Mouse (Mus musculus): ENCODE measurements at regions not wholly inside any gene's neighbourhood (a gene's known extent, or its start where the extent isn't known, plus 50 kb on each side); places are given as distances from the start of the nearest gene placed in this dataset.

GRCm38 (mm10) chr4:140406913-140407312 is 160.3 kb upstream of the Igsf21 start:
- H3K27me3 ChIP-seq (ENCODE audit: control insufficient read depth) = no peaks in the 10 kb centered on the region
- peaks cover 6% of the 10 kb centered on the region for H3K9me3 ChIP-seq (ENCODE audit: control insufficient read depth, low read length)
- no peaks in the 10 kb centered on the region for H3K36me3 ChIP-seq (ENCODE audit: control insufficient read depth)
- no peak for TF ChIP-seq TAL1 (IDR thresholded peaks at IDR 0.05; ENCODE audit: low read length)
- no peak for TF ChIP-seq GATA1 (IDR thresholded peaks at IDR 0.05; ENCODE audit: low read length)
- H3K4me1 ChIP-seq (ENCODE audit: control insufficient read depth) = no peaks in the 10 kb centered on the region
- H3K4me3 ChIP-seq (replicated peaks) = no peak overlapping the region

DNA sequence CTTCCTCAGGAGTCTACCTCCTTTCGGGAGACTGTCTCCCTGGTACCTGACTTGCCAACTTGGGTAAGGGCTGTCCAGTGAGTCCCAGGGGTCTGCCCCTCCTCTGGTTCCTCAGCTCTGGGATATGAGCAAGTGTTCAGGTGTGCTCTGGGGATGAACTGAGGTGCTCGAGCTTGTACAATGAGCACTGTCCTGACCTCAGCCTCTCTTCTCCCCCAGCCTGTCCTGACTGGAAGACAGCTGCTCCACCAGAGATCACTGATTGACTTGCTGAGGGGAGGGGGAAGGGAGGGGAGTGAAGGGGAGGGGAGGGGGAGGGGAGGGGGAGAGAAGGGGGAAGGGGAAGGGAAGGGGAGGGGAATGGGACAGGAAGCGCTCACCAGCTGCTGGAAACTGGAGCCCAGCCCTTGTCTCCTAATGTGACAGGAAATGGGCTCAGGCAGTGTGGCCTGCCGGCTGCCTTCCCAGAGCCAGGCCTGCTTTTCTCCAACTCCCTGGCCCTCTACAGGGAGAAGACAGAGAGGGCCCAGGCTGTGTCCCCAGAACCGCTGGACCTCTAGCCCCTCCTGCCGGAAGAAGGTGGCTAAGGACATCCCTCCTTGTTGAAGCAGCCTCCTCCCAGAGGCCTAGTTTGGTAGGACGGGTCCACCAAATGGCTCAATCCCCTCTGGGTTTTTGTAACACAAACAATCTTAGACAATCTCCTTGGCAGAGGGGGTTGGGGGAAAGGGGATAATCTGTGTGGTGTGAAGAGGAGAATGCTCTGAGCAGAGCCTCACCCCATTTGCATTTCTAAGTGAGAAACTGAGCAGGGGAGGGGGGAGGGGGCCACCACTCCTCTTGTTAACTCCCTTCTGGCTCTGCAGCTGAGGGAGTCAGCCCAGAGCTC is 159.7 kb upstream of the Igsf21 start:
- Histone ChIP-seq H3K9me3 (ENCODE audit: control insufficient read depth, low read length) (peaks cover 6% of the 10 kb centered on the region), H3K36me3 (ENCODE audit: control insufficient read depth) (no peaks in the 10 kb centered on the region), H3K27me3 (ENCODE audit: control insufficient read depth) (no peaks in the 10 kb centered on the region), H3K4me1 (ENCODE audit: control insufficient read depth) (no peaks in the 10 kb centered on the region), H3K4me3 (replicated peaks) (no peak overlapping the region)
- TF ChIP-seq GATA1 (IDR thresholded peaks at IDR 0.05; ENCODE audit: low read length) = no peak
- no peak for TF ChIP-seq TAL1 (IDR thresholded peaks at IDR 0.05; ENCODE audit: low read length)

- Histone ChIP-seq H3K9me3 (ENCODE audit: control insufficient read depth, low read length) (peaks cover 6% of the 10 kb centered on the region), H3K4me3 (replicated peaks) (no peak overlapping the region), H3K36me3 (ENCODE audit: control insufficient read depth) (no peaks in the 10 kb centered on the region), H3K4me1 (ENCODE audit: control insufficient read depth) (no peaks in the 10 kb centered on the region), H3K27me3 (ENCODE audit: control insufficient read depth) (no peaks in the 10 kb centered on the region)
- TF ChIP-seq TAL1 (IDR thresholded peaks at IDR 0.05; ENCODE audit: low read length) = no peak
- TF ChIP-seq GATA1 (IDR thresholded peaks at IDR 0.05; ENCODE audit: low read length) = no peak
Measured at GRCm38 (mm10) chr4:140405427-140405826, 158.8 kb upstream of the Igsf21 start.

DNA sequence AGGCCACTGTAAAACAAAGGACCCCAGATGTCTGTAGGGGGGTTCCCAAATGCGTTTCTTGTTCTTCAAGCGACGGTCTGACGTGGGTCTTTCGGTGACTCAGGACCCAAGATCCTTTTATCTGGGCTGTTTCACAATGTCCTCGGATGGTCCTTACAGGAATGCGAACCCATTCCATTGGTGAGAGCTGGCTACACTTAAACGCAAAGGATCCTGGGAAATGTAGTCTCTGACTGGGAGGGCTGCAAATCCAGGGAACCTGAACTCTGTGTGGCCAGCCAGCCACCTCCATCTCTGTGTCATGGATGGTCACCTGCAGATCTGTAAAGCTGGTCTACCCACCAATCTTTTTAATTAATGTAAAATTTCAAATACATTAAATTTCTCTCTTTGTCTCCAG is 156.5 kb upstream of the Igsf21 start:
- no peaks in the 10 kb centered on the region; the same call in 1 of the 2 replicates for H3K9me3 ChIP-seq (ENCODE audit: control insufficient read depth, low read length)
- no peaks in the 10 kb centered on the region for H3K27me3 ChIP-seq (ENCODE audit: control insufficient read depth)
- no peak overlapping the region for H3K4me3 ChIP-seq (replicated peaks)
- no peak for TF ChIP-seq GATA1 (IDR thresholded peaks at IDR 0.05; ENCODE audit: low read length)
- TF ChIP-seq TAL1 (IDR thresholded peaks at IDR 0.05; ENCODE audit: low read length) = no peak
- H3K36me3 ChIP-seq (ENCODE audit: control insufficient read depth) = no peaks in the 10 kb centered on the region
- H3K4me1 ChIP-seq (ENCODE audit: control insufficient read depth) = no peaks in the 10 kb centered on the region

DNA sequence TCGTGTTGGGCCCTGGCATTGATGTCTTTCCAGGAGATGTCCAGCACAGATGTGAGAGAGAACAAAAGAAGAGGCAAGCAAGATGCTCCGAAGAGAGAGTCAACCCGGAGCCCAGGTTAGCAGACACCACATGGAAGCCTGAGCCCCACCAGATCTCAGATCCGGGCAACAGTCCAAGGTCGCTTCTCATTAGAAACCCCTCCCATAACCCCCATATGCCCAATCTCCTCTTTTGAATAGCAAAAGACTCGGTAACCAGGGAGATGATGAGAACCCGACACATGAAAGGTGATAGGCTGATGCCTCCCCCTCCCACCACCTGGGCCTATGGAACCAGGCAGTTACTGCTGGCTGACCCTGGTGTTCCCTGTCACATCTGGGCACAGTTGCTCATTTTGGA is 155.7 kb upstream of the Igsf21 start:
- Histone ChIP-seq H3K4me3 (replicated peaks) (no peak overlapping the region), H3K36me3 (ENCODE audit: control insufficient read depth) (no peaks in the 10 kb centered on the region), H3K9me3 (ENCODE audit: control insufficient read depth, low read length) (no peaks in the 10 kb centered on the region), H3K4me1 (ENCODE audit: control insufficient read depth) (no peaks in the 10 kb centered on the region), H3K27me3 (ENCODE audit: control insufficient read depth) (no peaks in the 10 kb centered on the region)
- TF ChIP-seq GATA1 (IDR thresholded peaks at IDR 0.05; ENCODE audit: low read length) = no peak
- no peak for TF ChIP-seq TAL1 (IDR thresholded peaks at IDR 0.05; ENCODE audit: low read length)

DNA sequence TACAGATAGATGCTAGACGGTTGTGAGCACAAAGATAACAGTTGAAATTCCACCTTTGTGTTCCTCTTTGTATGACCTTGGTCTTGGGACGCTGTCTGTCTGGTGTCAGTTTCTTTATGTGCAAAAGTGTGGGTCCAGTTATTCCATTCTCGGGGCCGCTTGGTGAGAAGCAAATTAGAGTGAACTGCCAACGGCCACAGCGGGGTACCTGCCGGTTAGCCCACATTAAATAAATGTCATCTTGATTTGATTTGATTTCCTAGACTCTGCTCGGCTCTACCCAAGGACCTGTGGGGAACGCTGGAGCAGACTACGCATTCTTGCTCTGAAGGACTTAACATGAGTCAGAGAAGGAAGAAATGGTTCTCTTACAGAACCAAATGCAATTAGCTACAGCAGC is 155.0 kb upstream of the Igsf21 start:
- Histone ChIP-seq H3K4me1 (ENCODE audit: control insufficient read depth) (no peaks in the 10 kb centered on the region), H3K27me3 (ENCODE audit: control insufficient read depth) (no peaks in the 10 kb centered on the region), H3K9me3 (ENCODE audit: control insufficient read depth, low read length) (no peaks in the 10 kb centered on the region), H3K4me3 (replicated peaks) (no peak overlapping the region), H3K36me3 (ENCODE audit: control insufficient read depth) (no peaks in the 10 kb centered on the region)
- TF ChIP-seq GATA1 (IDR thresholded peaks at IDR 0.05; ENCODE audit: low read length) (no peak), TAL1 (IDR thresholded peaks at IDR 0.05; ENCODE audit: low read length) (no peak)

- no peaks in the 10 kb centered on the region for H3K36me3 ChIP-seq (ENCODE audit: control insufficient read depth)
- no peaks in the 10 kb centered on the region; the same call in 1 of the 2 replicates for H3K9me3 ChIP-seq (ENCODE audit: control insufficient read depth, low read length)
- no peak overlapping the region for H3K4me3 ChIP-seq (replicated peaks)
- H3K4me1 ChIP-seq (ENCODE audit: control insufficient read depth) = no peaks in the 10 kb centered on the region
- TF ChIP-seq TAL1 (IDR thresholded peaks at IDR 0.05; ENCODE audit: low read length) (no peak), GATA1 (IDR thresholded peaks at IDR 0.05; ENCODE audit: low read length) (no peak)
- no peaks in the 10 kb centered on the region for H3K27me3 ChIP-seq (ENCODE audit: control insufficient read depth)
Measured at GRCm38 (mm10) chr4:140396548-140396947, 150.0 kb upstream of the Igsf21 start.

DNA sequence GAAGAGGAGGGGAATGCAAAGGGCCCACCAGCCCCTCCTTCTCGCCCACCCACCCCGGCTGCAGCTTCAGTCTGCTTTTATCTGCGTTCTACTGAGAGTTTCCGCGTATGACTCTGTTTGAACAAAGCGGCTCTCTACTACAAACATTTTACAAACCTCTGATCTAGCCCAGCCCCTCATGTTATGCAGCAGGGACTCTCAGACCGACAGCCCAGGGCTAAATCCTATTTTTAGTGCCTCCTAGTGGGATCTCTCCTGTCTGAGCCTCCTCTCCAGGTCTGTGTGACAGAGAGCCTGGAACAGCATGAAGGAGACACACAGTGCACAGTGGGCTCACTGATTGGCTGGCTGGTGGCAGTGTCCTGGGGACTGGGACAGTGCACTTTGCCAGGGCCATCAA is 145.7 kb upstream of the Igsf21 start:
- no peaks in the 10 kb centered on the region; the same call in 1 of the 2 replicates for H3K9me3 ChIP-seq (ENCODE audit: control insufficient read depth, low read length)
- no peak overlapping the region for H3K4me3 ChIP-seq (replicated peaks)
- H3K4me1 ChIP-seq (ENCODE audit: control insufficient read depth) = no peaks in the 10 kb centered on the region
- TF ChIP-seq TAL1 (IDR thresholded peaks at IDR 0.05; ENCODE audit: low read length) (no peak), GATA1 (IDR thresholded peaks at IDR 0.05; ENCODE audit: low read length) (no peak)
- H3K27me3 ChIP-seq (ENCODE audit: control insufficient read depth) = no peaks in the 10 kb centered on the region
- no peaks in the 10 kb centered on the region for H3K36me3 ChIP-seq (ENCODE audit: control insufficient read depth)

DNA sequence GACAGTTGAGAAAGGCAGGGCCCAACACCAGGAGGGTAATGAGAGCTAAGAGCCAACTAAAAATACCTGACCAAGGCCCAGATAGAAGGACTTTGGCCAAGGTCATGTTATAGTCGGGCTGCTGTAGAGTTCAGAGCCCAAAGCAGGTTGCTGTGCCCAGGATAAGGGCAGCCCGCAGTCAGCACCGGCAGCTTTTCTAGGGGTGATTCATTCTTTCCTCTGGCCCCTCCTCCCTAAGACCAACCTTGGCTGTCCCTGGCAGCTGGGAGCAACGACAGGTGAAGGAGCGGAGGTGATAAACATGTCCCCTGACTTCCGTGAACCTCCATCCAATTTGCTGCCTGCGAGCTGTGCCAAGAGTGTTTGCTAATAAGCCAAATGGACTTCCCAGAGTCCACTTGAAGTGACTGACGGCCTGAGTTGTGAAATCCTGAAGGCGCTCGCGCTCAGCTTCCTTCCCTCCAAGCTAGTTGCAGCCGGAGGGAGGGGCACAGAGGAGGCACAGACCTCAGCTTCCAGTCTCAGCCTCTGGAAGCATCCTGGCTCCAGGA is 144.2 kb upstream of the Igsf21 start:
- TF ChIP-seq TAL1 (IDR thresholded peaks at IDR 0.05; ENCODE audit: low read length) (no peak), GATA1 (IDR thresholded peaks at IDR 0.05; ENCODE audit: low read length) (no peak)
- Histone ChIP-seq H3K27me3 (ENCODE audit: control insufficient read depth) (no peaks in the 10 kb centered on the region), H3K9me3 (ENCODE audit: control insufficient read depth, low read length) (peaks cover under 1% of the 10 kb centered on the region), H3K4me3 (replicated peaks) (no peak overlapping the region), H3K4me1 (ENCODE audit: control insufficient read depth) (no peaks in the 10 kb centered on the region), H3K36me3 (ENCODE audit: control insufficient read depth) (no peaks in the 10 kb centered on the region)
